Mouse (Mus musculus) limb, embryonic 14.5 days (tissue): ENCODE data around the gene Fstl1. TPM values are rescaled to one million over a fixed set of nuclear protein-coding genes. Genes with fewer than 3 reads are reported as not detected.
A peak's percentile ranks its signal among the peaks of the same experiment; 100 is the strongest.

Experiments used
- ATAC-seq: fragments of 200-750 bp; cut with Nextera tagmentation; 2 replicates; pipeline ENCODE4 v1.8.0; 2017; ENCODE audit warnings: low read depth, moderate number of reproducible peaks, moderate TSS enrichment; ENCODE audit not compliant: low FRiP score
- DNase-seq: peaks from one replicate; pipeline ENCODE4 v3.0.0-alpha.2; 2015; ENCODE audit warnings: low spot score
- H3K27ac ChIP-seq: fragments of 300-500 bp; sonication (generic); replicated peaks from 2 replicates; pipeline ENCODE4 v1.5.1; 2014; ENCODE audit warnings: low read depth, mild to moderate bottlenecking, low read length, moderate library complexity, mixed read lengths
- H3K27me3 ChIP-seq: fragments of 300-500 bp; sonication (generic); 2 replicates; pipeline ENCODE4 v1.6.1; 2014; ENCODE audit warnings: low read length, mixed read lengths; ENCODE audit not compliant: control insufficient read depth, insufficient read depth
- H3K36me3 ChIP-seq: fragments of 300-500 bp; sonication (generic); 2 replicates; pipeline ENCODE4 v1.6.1; 2014; ENCODE audit warnings: mild to moderate bottlenecking, low read length, moderate library complexity, mixed read lengths; ENCODE audit not compliant: control insufficient read depth, insufficient read depth
- H3K4me1 ChIP-seq: fragments of 300-500 bp; sonication (generic); 2 replicates; pipeline ENCODE4 v1.6.1; 2014; ENCODE audit warnings: antibody characterized with exemption, low read length, mixed read lengths; ENCODE audit not compliant: control insufficient read depth, insufficient read depth
- H3K4me2 ChIP-seq: fragments of 300-500 bp; sonication (generic); replicated peaks from 2 replicates; pipeline ENCODE4 v1.6.1; 2014; ENCODE audit warnings: low read depth, mild to moderate bottlenecking, low read length, moderate library complexity; ENCODE audit not compliant: severe bottlenecking
- H3K4me3 ChIP-seq: fragments of 300-500 bp; sonication (generic); replicated peaks from 2 replicates; pipeline ENCODE4 v1.5.1; 2014; ENCODE audit warnings: low read length
- H3K9ac ChIP-seq: fragments of 300-500 bp; sonication (generic); 2 replicates; pipeline ENCODE4 v1.6.1; 2014; ENCODE audit warnings: mild to moderate bottlenecking, low read depth, low read length, moderate library complexity; ENCODE audit not compliant: severe bottlenecking
- H3K9me3 ChIP-seq: fragments of 300-500 bp; sonication (generic); 2 replicates; pipeline ENCODE4 v1.6.1; 2016; ENCODE audit warnings: low read length; ENCODE audit not compliant: control insufficient read depth
- POLR2A ChIP-seq: fragments of 200-500 bp; IDR thresholded peaks from 2 replicates; pipeline ENCODE4 v1.8.0; 2012; ENCODE audit warnings: inconsistent platforms, mild to moderate bottlenecking, moderate library complexity, borderline replicate concordance; ENCODE audit not compliant: insufficient read depth, insufficient read length; ENCODE audit errors: extremely low read depth
- WGBS: fragments of 180-500 bp; shearing (Covaris S2); extraction: QIAGEN DNeasy Blood & Tissue Kit; methylation state at CpG from one replicate; pipeline ENCODE4 v1.1.7; 2014; 5-methylcytosine and 5-hydroxymethylcytosine counted together
- polyA plus RNA-seq, 2 experiments: library from polyadenylated mRNA; depleted of rRNA in 1 of 2; stranded (reverse) in 1 of 2; unstranded in 1 of 2; fragments of >200 nt; fragmentation: Nextera tagmentation in 1 of 2; extraction: Ambion mirVana in 1 of 2; gene quantifications; 2 replicates each; pipeline versions ENCODE4 v1.2.1 to v1.2.3; 2012 to 2014

Gene Fstl1
- polyA plus RNA-seq, 2 experiments: 520 to 865 TPM

- Histone ChIP-seq H3K9me3 (no peaks in the 10 kb centered on the region), H3K4me1 (peaks cover 70% of the 10 kb centered on the region), H3K4me2 (peak overlapping the region; percentile 38), H3K27me3 (no peaks in the 10 kb centered on the region), H3K36me3 (peaks cover 49% of the 10 kb centered on the region), H3K4me3 (no peak overlapping the region), H3K27ac (peak overlapping the region; percentile 86), H3K9ac (no peak overlapping the region)
- DNase-seq (peak; percentile 94), ATAC-seq (peak; percentile 91)
- TF ChIP-seq POLR2A: no peak
- WGBS: 21% methylated on average over 12 of the region's 12 CpGs
Observed at GRCm38 (mm10) chr16:37788367-37789014, 11.8 kb downstream of the Fstl1 start.

GRCm38 (mm10) chr16:37789015-37789381 lies 12.3 kb downstream of the Fstl1 start:
- Histone ChIP-seq H3K36me3 (peaks cover 53% of the 10 kb centered on the region), H3K27ac (peak overlapping the region; percentile 86), H3K4me2 (peak overlapping the region; percentile 38; the same call in 1 of the 2 replicates), H3K9me3 (no peaks in the 10 kb centered on the region), H3K4me1 (peaks cover 70% of the 10 kb centered on the region), H3K27me3 (no peaks in the 10 kb centered on the region), H3K9ac (no peak overlapping the region), H3K4me3 (no peak overlapping the region)
- DNase-seq (peak; percentile 44), ATAC-seq (no peak)
- TF ChIP-seq POLR2A: no peak
- 61% methylated on average over 6 of the region's 6 CpGs for WGBS

GRCm38 (mm10) chr16:37789394-37789920 lies 12.8 kb downstream of the Fstl1 start:
- Histone ChIP-seq H3K4me2 (no peak overlapping the region), H3K36me3 (peaks cover 53% of the 10 kb centered on the region), H3K4me3 (no peak overlapping the region), H3K9ac (no peak overlapping the region), H3K27me3 (no peaks in the 10 kb centered on the region), H3K4me1 (peaks cover 70% of the 10 kb centered on the region), H3K9me3 (no peaks in the 10 kb centered on the region), H3K27ac (peak overlapping the region; percentile 86)
- ATAC-seq (no peak), DNase-seq (no peak)
- WGBS: 73% methylated on average over 6 of the region's 6 CpGs
- no peak for TF ChIP-seq POLR2A

- DNase-seq (no peak), ATAC-seq (no peak)
- Histone ChIP-seq H3K36me3 (peaks cover 53% of the 10 kb centered on the region), H3K9me3 (no peaks in the 10 kb centered on the region), H3K4me2 (peak overlapping the region; percentile 10; the same call in 1 of the 2 replicates), H3K4me1 (peaks cover 66% of the 10 kb centered on the region), H3K4me3 (no peak overlapping the region), H3K27ac (peak overlapping the region; percentile 56), H3K9ac (no peak overlapping the region), H3K27me3 (no peaks in the 10 kb centered on the region)
- 48% methylated on average over 12 of the region's 12 CpGs for WGBS
- no peak for TF ChIP-seq POLR2A
Observed at GRCm38 (mm10) chr16:37790008-37790780, 13.5 kb downstream of the Fstl1 start.

- Histone ChIP-seq H3K36me3 (peaks cover 52% of the 10 kb centered on the region), H3K4me3 (no peak overlapping the region), H3K9ac (no peak overlapping the region), H3K27me3 (no peaks in the 10 kb centered on the region), H3K4me2 (0 out of 2 replicates have a peak overlapping the region, but pooled peaks have one; percentile 10), H3K27ac (peak overlapping the region; percentile 56; the same call in 1 of the 2 replicates), H3K9me3 (no peaks in the 10 kb centered on the region), H3K4me1 (peaks cover 60% of the 10 kb centered on the region)
- ATAC-seq (no peak), DNase-seq (no peak)
- no peak for TF ChIP-seq POLR2A
- WGBS: 55% methylated on average over 8 of the region's 8 CpGs
Observed at GRCm38 (mm10) chr16:37790781-37791175, 14.1 kb downstream of the Fstl1 start.
